Comparison of ENCODE assay signal across 29 mouse cellular contexts in the genomic region with DNA sequence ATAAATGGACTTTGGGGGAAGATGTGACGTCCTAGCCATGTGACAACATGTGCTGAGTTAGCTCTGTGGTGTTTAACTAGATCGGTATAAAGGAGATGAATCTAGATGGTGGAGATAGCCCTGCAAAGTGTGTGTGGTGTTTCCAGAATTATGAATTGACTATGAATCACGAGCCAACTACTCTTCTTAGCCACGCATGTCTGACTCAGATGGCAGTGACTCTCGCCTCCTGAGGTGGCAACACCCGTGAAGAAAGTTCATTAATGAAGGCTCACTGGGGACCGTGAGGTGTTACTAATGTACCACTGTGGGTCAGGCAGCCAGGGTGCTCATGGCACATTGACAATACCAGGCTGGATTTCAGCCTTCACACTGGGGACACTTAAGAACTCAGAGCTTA. TPM values are rescaled to one million over a fixed set of nuclear protein-coding genes. Genes with fewer than 3 reads are reported as not detected.
DNase-seq lines count a peak whose midpoint lies in the region; ATAC-seq and TF ChIP-seq lines count a peak whose summit lies in the region.
"Had no signal": no experiment of that assay in that cellular context is flagged by ENCODE, and none has a peak within 500 bp of the region (broad histone marks: within the 10 kb centered on the region; RNA-seq: fewer than 3 reads in every experiment).

No protein-coding gene starts in this region.

- H3K4me1 ChIP-seq in CH12.LX (ENCODE audit: control insufficient read depth in 1 of 2, insufficient read depth in 2 of 2) = peaks cover 25 to 47% of the 10 kb centered on the region in 2 experiments
- H3K4me1 ChIP-seq: embryonic facial prominence, embryonic 15.5 days had no signal

- H3K9me3 ChIP-seq in CH12.LX (replicated peaks; ENCODE audit: low read length) = peaks cover 4% of the 10 kb centered on the region
- H3K9me3 ChIP-seq: embryonic facial prominence, embryonic 12.5 days; embryonic facial prominence, embryonic 15.5 days; forebrain, embryonic 12.5 days; hindbrain, embryonic 10.5 days; hindbrain, embryonic 13.5 days had no signal

- no peak for TF ChIP-seq POLR2A in CH12.LX (IDR thresholded peaks at IDR 0.05; ENCODE audit: low read depth, low read length)

- H3K4me3 ChIP-seq in CH12.LX (replicated peaks in 1 of 3; ENCODE audit: low read depth in 2 of 3, low read length in 2 of 3, poor library complexity in 1 of 3) (no peak overlapping the region), macrophage (ENCODE audit: inconsistent target) (no peak overlapping the region)
- H3K4me3 ChIP-seq: embryonic facial prominence, embryonic 12.5 days; embryonic facial prominence, embryonic 15.5 days; forebrain, embryonic 12.5 days; gastrocnemius, adult 2 months; hindbrain, embryonic 10.5 days; hindbrain, embryonic 13.5 days had no signal

- no peak for ATAC-seq in monocyte, adult 5-6 weeks (replicated peaks; ENCODE audit: insufficient number of reproducible peaks, low FRiP score, low TSS enrichment, poor library complexity, severe bottlenecking)
- ATAC-seq: activated CD4-positive, CD25-positive, alpha-beta regulatory T cell, adult 4 months; forebrain, embryonic 16.5 days; hindbrain, embryonic 16.5 days; inflammation-experienced regulatory T-cells, adult 6 months; intestine, embryonic 16.5 days had no signal

- TF ChIP-seq EP300 in CH12.LX (IDR thresholded peaks at IDR 0.05; ENCODE audit: low read length) = no peak

- 55% methylated on average over 7 of the region's 7 CpGs for WGBS in macrophage (ENCODE audit: missing documents)

- no peak overlapping the region for H3K9ac ChIP-seq in CH12.LX (ENCODE audit: insufficient read depth, low read depth)
- H3K9ac ChIP-seq: embryonic facial prominence, embryonic 12.5 days; embryonic facial prominence, embryonic 15.5 days; forebrain, embryonic 12.5 days; hindbrain, embryonic 13.5 days had no signal

- in situ Hi-C loops in CH12.LX (cut with MboI; ENCODE audit: low pct_ligation_motif_present, low pct_unique_long_range_greater_than_20kb, low sequenced_read_pairs) = no loop called here

- TF ChIP-seq CTCF in CH12.LX (conservative IDR thresholded peaks at IDR 0.05 in 1 of 2, IDR thresholded peaks at IDR 0.05 in 1 of 2; ENCODE audit: low read depth in 2 of 2, low read length in 2 of 2) = no peak

- H3K27ac ChIP-seq in CH12.LX (ENCODE audit: insufficient read depth, low read depth) (no peak overlapping the region), macrophage (peak overlapping the region; percentile 96)
- H3K27ac ChIP-seq: embryonic facial prominence, embryonic 12.5 days; embryonic facial prominence, embryonic 15.5 days; forebrain, embryonic 12.5 days; gastrocnemius, adult 2 months; hindbrain, embryonic 10.5 days; hindbrain, embryonic 13.5 days had no signal

- dilution Hi-C loops in CH12.LX (cut with MboI; ENCODE audit: extremely low pct_ligation_motif_present, extremely low pct_unique_long_range_greater_than_20kb, low sequenced_read_pairs) = no loop called here

- intact Hi-C loops in heart, postnatal 25 days (cut with DNase I) = no loop called here

- no peak for TF ChIP-seq RAD21 in CH12.LX (IDR thresholded peaks at IDR 0.05; ENCODE audit: low read depth, low read length)

- DNase-seq in 416B (ENCODE audit: low read depth) (peak; percentile 60), CH12.LX (ENCODE audit: extremely low read depth) (no peak)
- DNase-seq in heart, postnatal 25 days (ENCODE audit: low spot score) = no peak
- DNase-seq in kidney, adult 11 months = no peak
- no peak for DNase-seq in kidney, adult 8-10 months
- DNase-seq: adrenal gland, adult 8-10 months; adrenal gland, postnatal 25 days; cerebellum, adult 2 months; cerebellum, adult 9-11 months; cerebellum, postnatal 25 days; gastrocnemius, adult 2 months; gastrocnemius, postnatal 14 days; heart, adult 11 months; heart, postnatal 36 days; kidney, adult 2 months had no signal

- peaks cover 54% of the 10 kb centered on the region for H3K27me3 ChIP-seq in CH12.LX (replicated peaks)

- H3K4me2 ChIP-seq in CH12.LX (ENCODE audit: insufficient read depth, low read depth, poor library complexity, severe bottlenecking) = no peak overlapping the region
- H3K4me2 ChIP-seq: embryonic facial prominence, embryonic 12.5 days; embryonic facial prominence, embryonic 15.5 days; forebrain, embryonic 12.5 days; heart, embryonic 11.5 days; hindbrain, embryonic 13.5 days had no signal

- H3K79me2 ChIP-seq in CH12.LX (replicated peaks; ENCODE audit: control insufficient read depth, extremely low read depth, insufficient read depth, poor library complexity, severe bottlenecking) = no peaks in the 10 kb centered on the region
- no peaks in the 10 kb centered on the region for H3K79me2 ChIP-seq in macrophage (ENCODE audit: inconsistent target)

- H3K36me3 ChIP-seq in CH12.LX (replicated peaks in 1 of 2; ENCODE audit: control insufficient read depth in 1 of 2, insufficient read depth in 1 of 2, low read length in 1 of 2) (no peaks in the 10 kb centered on the region), macrophage (ENCODE audit: inconsistent target) (no peaks in the 10 kb centered on the region)
- H3K36me3 ChIP-seq: embryonic facial prominence, embryonic 12.5 days; embryonic facial prominence, embryonic 15.5 days; forebrain, embryonic 12.5 days; hindbrain, embryonic 10.5 days; hindbrain, embryonic 13.5 days had no signal

TF ChIP-seq in CH12.LX, 34 proteins besides CTCF, POLR2A, EP300 and RAD21:
- no peak for TF ChIP-seq ZKSCAN1 (IDR thresholded peaks at IDR 0.05; ENCODE audit: borderline replicate concordance, low read depth, low read length)
- no peak for TF ChIP-seq JUN (IDR thresholded peaks at IDR 0.05; ENCODE audit: insufficient read depth, low read depth, low read length)
- TF ChIP-seq CHD1 (IDR thresholded peaks at IDR 0.05; ENCODE audit: low read depth, low read length) = no peak
- TF ChIP-seq BHLHE40 (IDR thresholded peaks at IDR 0.05; ENCODE audit: low read depth, low read length) = 0 out of 2 replicates have a peak, but pooled peaks have one; percentile 9
- no peak for TF ChIP-seq MEF2A (IDR thresholded peaks at IDR 0.05; ENCODE audit: borderline replicate concordance, low read depth, low read length)
- no peak for TF ChIP-seq POLR2AphosphoS2 (IDR thresholded peaks at IDR 0.05; ENCODE audit: low read depth, low read length)
- TF ChIP-seq RCOR1 (conservative IDR thresholded peaks at IDR 0.05; ENCODE audit: low read depth, low read length) = no peak
- TF ChIP-seq ZNF384 (IDR thresholded peaks at IDR 0.05; ENCODE audit: low read depth, low read length) = no peak
- TF ChIP-seq MXI1 (IDR thresholded peaks at IDR 0.05; ENCODE audit: low read depth, low read length) = no peak
TF ChIP-seq in CH12.LX: peak in this region for 1.

RNA-seq across cellular contexts. Expression of a gene that starts 8.5 kb away (rescaled TPM):
- total RNA-seq in CH12.LX (2012; rRNA removed) (not detected in 2 replicates), CH12.LX (2014; rRNA removed) (not detected in 2 replicates)
- polyA plus RNA-seq in CH12.LX (2012; ENCODE audit: insufficient read length, low read depth) (not detected in 2 replicates), macrophage (2018) (not detected in 3 replicates)
- 1 to 10 TPM in 1 of 26 experiments, not detected in 25; 1.2 TPM for total RNA-seq in macrophage (2018; cell fraction: chromatin; rRNA removed)
- total RNA-seq in macrophage (2018; cell fraction: cytosol; rRNA removed) = 1 to 10 TPM in 2 of 26 experiments, under 1 TPM in 17, not detected in 7; 0.17 to 1.1 (median 0.39) TPM
- total RNA-seq in macrophage (2018; cell fraction: nucleus; rRNA removed) = 1 to 10 TPM in 1 of 26 experiments, under 1 TPM in 1, not detected in 24; 0.68 to 1.1 TPM
- total RNA-seq in heart, postnatal 25 days (2021) = 1 to 10 TPM; 2.5 to 2.9 TPM
- total RNA-seq in monocyte, adult 5-6 weeks (2017) = not detected in 3 replicates
- total RNA-seq: common myeloid progenitor, adult 5-6 weeks had no signal
- polyA plus RNA-seq: activated CD4-positive, CD25-positive, alpha-beta regulatory T cell, adult 4 months; heart, embryonic 11.5 days had no signal

RNA-seq across cellular contexts. Expression of a gene that starts 11.8 kb away (rescaled TPM):
- total RNA-seq in CH12.LX (2012; rRNA removed) (0.25 TPM in 1 of 2 replicates, not detected in the other), CH12.LX (2014; rRNA removed) (not detected in 2 replicates)
- polyA plus RNA-seq in CH12.LX (2012; ENCODE audit: insufficient read length, low read depth) (not detected in 2 replicates), macrophage (2018) (0.62 to 5.3 TPM (median 3.6 TPM) in 3 replicates)
- total RNA-seq in macrophage (2018; cell fraction: chromatin; rRNA removed) = 1 to 10 TPM in 24 of 26 experiments, not detected in 2; 1.5 to 6.9 (median 3.8) TPM
- 10 to 100 TPM in 11 of 26 experiments, 1 to 10 TPM in 15; 3.9 to 26.6 (median 6.5) TPM for total RNA-seq in macrophage (2018; cell fraction: cytosol; rRNA removed)
- total RNA-seq in macrophage (2018; cell fraction: nucleus; rRNA removed) = 10 to 100 TPM in 2 of 26 experiments, 1 to 10 TPM in 23, not detected in 1; 1.1 to 11.4 (median 3.4) TPM
- total RNA-seq in heart, postnatal 25 days (2021) = 10 to 100 TPM in 1 of 2 experiments, 1 to 10 TPM in 1; 8.9 to 10.3 TPM
- 1.8 to 2.1 TPM in 2 of 3 replicates, not detected in the other for total RNA-seq in monocyte, adult 5-6 weeks (2017)
- total RNA-seq: common myeloid progenitor, adult 5-6 weeks had no signal
- polyA plus RNA-seq: activated CD4-positive, CD25-positive, alpha-beta regulatory T cell, adult 4 months; kidney, adult 2 months had no signal

RNA-seq across cellular contexts. Expression of a gene that starts 12.4 kb away (rescaled TPM):
- total RNA-seq in CH12.LX (2012; rRNA removed) (20.6 and 20.7 TPM in 2 replicates), CH12.LX (2014; rRNA removed) (12.6 and 13.3 TPM in 2 replicates)
- polyA plus RNA-seq in CH12.LX (2012; ENCODE audit: insufficient read length, low read depth) (10.8 and 15.6 TPM in 2 replicates), macrophage (2018) (51.3 to 89.5 TPM (median 52.2 TPM) in 3 replicates)
- total RNA-seq in macrophage (2018; cell fraction: chromatin; rRNA removed) = 10 to 100 TPM; 21.9 to 89.9 (median 52.8) TPM
- total RNA-seq in macrophage (2018; cell fraction: cytosol; rRNA removed) = 10 to 100 TPM; 35.5 to 61.8 (median 45.7) TPM
- 10 to 100 TPM; 38.0 to 87.9 (median 57.7) TPM for total RNA-seq in macrophage (2018; cell fraction: nucleus; rRNA removed)
- 10 to 100 TPM; 38.7 to 42.3 TPM for total RNA-seq in heart, postnatal 25 days (2021)
- 60.8 to 104 TPM (median 99.4 TPM) in 3 replicates for total RNA-seq in monocyte, adult 5-6 weeks (2017)
